Mouse (Mus musculus): ENCODE data around the gene Cdkl3.
A peak's percentile ranks its signal among the peaks of the same experiment; 100 is the strongest.

Cdkl3 gene

GRCm38 (mm10) chr11:52011541-52011940 lies 7.5 kb downstream of the Cdkl3 start:
- no peak for DNase-seq (ENCODE audit: low spot score in 2 of 2)

GRCm38 (mm10) chr11:52018217-52018616 lies 14.2 kb downstream of the Cdkl3 start:
- DNase-seq (ENCODE audit: low spot score in 2 of 2): peak in 1 of 2 experiments; percentile 37

GRCm38 (mm10) chr11:52032356-52032755 lies 28.3 kb downstream of the Cdkl3 start:
- no peak for DNase-seq (ENCODE audit: low spot score in 2 of 2)

GRCm38 (mm10) chr11:52033953-52034352 lies 29.9 kb downstream of the Cdkl3 start:
- DNase-seq (ENCODE audit: low spot score in 2 of 2): no peak

- no peak for DNase-seq (ENCODE audit: low spot score in 2 of 2)
Measured at GRCm38 (mm10) chr11:52035905-52036304, 31.9 kb downstream of the Cdkl3 start.

- no peak for DNase-seq (ENCODE audit: low spot score in 2 of 2)
Measured at GRCm38 (mm10) chr11:52037659-52038058, 33.6 kb downstream of the Cdkl3 start.

DNA sequence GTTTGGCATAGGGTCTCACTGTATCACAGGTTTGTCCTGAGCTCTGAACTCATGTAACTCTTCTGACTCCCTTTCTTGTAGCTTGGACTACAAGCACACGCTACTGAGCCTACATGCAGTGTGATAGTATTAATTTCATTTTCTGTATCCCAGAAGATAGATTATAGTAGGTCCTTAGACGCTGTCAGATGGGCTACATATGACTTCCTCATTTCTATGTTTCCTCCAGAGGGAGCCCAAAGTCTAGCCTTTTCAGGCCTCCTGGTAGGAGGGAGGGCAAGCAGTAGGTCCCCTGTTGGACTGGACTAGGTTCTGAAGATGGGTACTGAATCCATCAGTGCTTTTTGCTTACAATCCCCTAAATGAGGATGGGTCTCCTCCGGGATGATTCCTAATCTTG lies 39.2 kb downstream of the Cdkl3 start:
- DNase-seq (ENCODE audit: low spot score in 2 of 2): peak in 1 of 2 experiments; percentile 5

GRCm38 (mm10) chr11:52044156-52044555 lies 40.1 kb downstream of the Cdkl3 start:
- no peak for DNase-seq (ENCODE audit: low spot score in 2 of 2)

DNA sequence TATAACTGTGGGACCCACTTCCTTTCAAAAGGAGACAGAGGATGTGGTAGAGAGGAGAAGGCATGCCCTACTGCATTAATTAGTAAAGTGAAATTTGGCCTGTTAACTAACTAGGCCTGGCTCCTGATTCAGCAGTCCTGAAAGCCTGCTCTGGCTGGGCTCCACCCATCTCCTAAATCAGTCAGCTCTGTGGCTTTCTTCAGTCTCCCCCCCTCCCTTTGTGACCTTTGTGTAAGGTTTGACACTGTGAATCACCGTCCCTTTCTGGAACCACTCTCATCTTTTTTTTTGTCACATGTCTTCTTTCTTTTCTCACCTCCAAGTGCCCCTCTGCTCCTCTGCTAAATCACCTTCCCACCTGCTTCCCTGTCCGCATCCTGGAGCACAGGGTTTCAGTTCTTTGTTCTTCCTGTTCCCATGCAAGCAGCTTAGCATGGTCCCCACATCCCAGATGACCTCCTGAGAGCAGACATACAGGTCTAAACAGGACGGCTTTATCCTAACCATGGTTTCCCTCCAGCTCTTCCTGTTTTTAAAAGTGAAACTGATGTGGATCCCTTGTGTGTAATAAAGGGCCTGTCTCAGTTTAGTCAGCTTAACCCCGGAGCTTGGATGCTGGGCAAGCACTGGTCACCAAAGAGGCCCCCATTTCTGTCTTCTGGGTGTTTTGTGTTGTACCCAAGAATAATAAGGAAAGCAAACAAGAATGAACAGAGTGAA lies 42.6 kb downstream of the Cdkl3 start:
- no peak for DNase-seq (ENCODE audit: low spot score in 2 of 2)

- no peak for DNase-seq (ENCODE audit: low spot score in 2 of 2)
Measured at GRCm38 (mm10) chr11:52053371-52053770, 49.4 kb downstream of the Cdkl3 start.

- DNase-seq (ENCODE audit: low spot score in 2 of 2): no peak
Measured at GRCm38 (mm10) chr11:52054728-52055127, 50.7 kb downstream of the Cdkl3 start.

- no peak for DNase-seq (ENCODE audit: low spot score in 2 of 2)
Measured at GRCm38 (mm10) chr11:52056198-52056597, 52.2 kb downstream of the Cdkl3 start.

DNA sequence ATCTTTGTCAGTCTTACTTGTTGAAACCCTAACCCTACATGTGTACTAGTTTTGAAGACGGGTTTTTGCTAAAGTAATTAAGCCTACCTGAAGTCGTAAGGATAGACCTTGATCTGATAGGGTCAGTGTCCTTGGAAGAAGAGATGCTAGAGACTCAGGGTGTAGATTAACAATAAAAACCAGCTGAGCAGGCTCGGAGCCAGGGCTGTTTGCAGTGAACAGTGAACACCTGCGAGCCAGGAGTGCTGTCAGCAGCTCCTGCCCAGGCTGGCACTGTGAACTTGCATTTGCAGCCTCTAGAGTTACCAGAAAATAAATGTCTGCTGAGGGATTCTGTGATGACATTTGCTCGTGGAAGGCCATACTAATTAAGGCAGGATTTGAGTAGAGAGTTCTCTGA lies 55.0 kb downstream of the Cdkl3 start:
- no peak for DNase-seq (ENCODE audit: low spot score in 2 of 2)

DNA sequence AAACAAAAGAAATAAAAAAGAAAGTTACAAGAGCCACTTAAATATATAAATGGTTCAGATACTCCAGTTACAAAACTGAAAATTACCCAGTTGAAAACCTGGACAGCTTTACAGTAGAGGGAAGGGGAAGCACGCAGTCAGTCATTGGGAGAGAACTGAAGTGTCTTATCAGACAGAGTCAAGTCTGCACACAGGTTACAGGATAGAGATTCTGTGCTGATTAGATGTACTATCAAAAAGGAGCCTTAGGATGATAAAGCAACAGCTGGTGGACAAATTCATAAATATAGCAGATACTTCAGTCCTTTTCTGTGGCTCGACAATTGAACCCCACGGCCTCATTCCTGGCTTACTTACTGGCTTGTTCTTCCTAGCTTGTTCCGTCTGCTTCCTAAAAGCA lies 56.3 kb downstream of the Cdkl3 start:
- DNase-seq (ENCODE audit: low spot score in 2 of 2): no peak

GRCm38 (mm10) chr11:52062406-52062805 lies 58.4 kb downstream of the Cdkl3 start:
- no peak for DNase-seq (ENCODE audit: low spot score in 2 of 2)

- DNase-seq (ENCODE audit: low spot score in 2 of 2): no peak
Measured at GRCm38 (mm10) chr11:52064398-52064797, 60.4 kb downstream of the Cdkl3 start.

GRCm38 (mm10) chr11:52065841-52066240 lies 61.8 kb downstream of the Cdkl3 start:
- no peak for DNase-seq (ENCODE audit: low spot score in 2 of 2)

DNA sequence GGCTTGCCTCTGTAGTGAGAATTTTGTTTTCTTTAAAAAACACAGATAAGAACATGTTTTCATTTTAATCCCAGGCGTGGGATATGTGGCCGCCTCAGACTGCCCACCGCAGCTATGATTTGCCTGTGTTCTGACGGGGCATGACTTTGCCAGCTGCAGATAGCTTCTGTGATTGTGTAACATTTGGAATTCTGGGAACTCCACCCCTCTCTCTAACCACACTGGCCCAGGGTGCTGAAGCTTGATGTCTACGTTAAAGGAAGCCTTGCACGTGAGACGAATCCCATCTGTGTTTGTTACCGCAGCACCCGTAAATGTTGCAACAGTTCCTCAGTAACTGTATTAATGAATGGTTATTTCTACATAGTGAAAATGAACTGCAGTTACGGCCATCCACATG lies 67.7 kb downstream of the Cdkl3 start:
- DNase-seq (ENCODE audit: low spot score in 2 of 2): no peak

DNA sequence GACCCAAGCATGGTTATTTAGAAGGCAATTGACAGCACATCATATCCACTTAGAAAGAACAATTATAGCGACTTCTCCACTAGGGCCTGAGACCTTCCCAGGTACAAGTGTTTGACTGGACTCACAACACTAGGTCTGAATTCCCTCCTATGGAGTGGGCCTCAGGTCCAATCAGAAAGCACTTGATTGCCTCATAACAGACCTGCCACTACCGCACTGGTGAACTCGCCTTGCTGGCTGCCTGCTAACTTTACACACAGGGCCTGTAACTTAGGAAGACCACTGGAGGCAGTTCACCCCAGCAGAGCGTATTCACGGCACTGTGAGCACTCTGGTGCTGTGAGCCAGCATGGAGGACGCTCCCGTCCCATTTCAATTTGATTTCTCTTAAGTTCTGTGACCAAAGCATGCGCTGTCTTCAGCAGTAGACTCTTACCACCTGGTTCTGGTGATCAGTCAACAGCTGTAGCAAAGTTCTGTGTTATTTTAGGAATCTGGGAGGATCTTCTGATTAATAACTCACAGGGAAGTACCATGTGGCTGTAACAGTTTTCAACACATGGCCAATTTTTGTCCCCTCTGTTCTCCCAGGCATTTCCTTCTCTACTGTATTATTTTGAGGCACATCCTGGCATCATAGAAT lies 69.6 kb downstream of the Cdkl3 start:
- no peak for DNase-seq (ENCODE audit: low spot score in 2 of 2)

DNA sequence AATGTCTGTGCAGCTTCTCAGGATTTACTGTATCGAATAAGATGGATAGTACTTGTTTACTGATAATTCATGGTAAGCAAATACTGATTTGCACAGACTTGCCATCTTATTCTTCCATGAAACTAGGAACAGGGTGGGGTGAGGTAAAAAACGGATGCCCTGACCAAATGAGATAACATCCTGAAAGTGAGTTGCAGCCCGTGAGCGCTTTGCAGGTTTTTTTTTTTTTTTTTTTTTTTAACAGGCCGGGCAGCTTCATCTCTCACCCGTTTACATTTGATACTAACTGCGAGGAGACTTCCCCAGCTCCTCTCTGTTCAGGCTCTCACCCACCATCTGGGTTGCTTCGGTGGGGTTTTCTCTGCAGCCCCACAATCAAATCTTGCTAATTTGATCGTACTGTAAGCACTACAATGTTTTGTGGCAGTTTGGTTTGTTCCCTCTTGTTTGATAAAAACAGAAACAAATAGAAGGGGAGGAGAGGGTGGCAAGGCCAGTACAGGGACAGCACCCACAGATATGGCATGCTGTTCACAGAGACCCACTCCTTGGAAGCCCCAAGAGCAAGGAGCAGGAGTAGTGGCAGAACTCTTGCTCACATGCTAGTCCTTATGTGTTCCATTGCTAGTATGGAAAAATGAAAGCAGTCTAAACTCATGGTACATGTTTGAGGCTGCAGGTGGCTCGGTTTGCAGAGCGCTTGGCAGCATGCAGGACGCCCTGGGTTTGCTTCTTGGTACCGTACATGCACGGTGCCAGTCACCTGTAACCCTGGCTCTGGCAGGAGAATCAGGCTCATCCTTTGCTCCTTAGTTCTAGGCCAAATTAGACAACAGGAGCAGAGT lies 70.8 kb downstream of the Cdkl3 start:
- DNase-seq (ENCODE audit: low spot score in 2 of 2): no peak

DNA sequence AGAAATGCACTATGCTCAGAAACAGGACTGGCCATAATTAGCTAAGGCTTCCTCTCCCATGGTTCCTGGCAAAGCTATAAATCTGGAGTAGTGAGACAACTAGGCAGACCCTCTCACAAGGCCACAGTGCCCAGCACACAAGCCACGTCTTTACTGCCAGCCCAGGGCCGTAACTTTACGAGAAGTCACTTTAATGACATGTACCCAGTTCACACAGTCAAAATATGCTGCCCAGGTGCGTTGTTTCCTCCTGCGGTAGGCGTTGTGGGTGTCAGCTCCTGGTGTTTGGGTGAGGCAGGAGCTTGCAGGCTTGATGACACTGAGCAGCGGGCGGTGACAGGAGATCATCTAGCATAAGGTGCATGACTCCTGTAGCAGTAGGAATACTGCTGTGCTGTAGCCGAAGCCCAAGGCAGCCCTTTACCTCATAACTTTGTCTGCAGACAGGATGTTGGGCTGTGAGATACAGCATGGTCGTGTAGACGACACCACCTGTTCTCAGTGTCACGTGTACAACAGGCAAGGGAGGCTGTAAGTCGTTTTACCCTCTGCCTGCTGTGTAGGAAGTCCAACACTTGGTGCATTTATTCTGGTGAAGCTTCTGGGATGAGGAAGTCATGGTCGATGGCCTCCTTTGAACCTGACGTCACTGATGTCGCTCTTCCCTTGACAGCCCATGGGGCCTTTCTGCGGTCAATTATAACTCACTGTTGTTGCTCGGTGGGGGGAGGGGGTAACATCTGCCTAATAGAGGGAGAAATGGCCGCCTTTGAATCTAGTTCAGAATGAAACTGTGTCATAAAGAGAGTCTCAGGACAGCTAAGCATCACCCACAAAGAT lies 72.0 kb downstream of the Cdkl3 start:
- no peak for DNase-seq (ENCODE audit: low spot score in 2 of 2)

Measured in right cerebral cortex, adult 2 months (tissue).